ENCODE assay signal across 8 mouse cellular contexts in genomic region chr9:75527368-75528059, GRCm38 (mm10). TPM values are rescaled to one million over a fixed set of nuclear protein-coding genes. Genes with fewer than 3 reads are reported as not detected.
A peak's percentile ranks its signal among the peaks of the same experiment; 100 is the strongest.
DNase-seq lines count a peak whose midpoint lies in the region; ATAC-seq and TF ChIP-seq lines count a peak whose summit lies in the region.

No protein-coding gene starts in this region.

- DNase-seq in gastrocnemius, adult 2 months: peak; percentile 49
- DNase-seq in gastrocnemius, postnatal 10 days: no peak
- peak; percentile 50 for DNase-seq in 416B (ENCODE audit: low read depth)
- DNase-seq in kidney, postnatal 10 days: peak; percentile 39
- peak; percentile 81 for DNase-seq in stomach, postnatal 0 days (ENCODE audit: low spot score)

- peaks cover 5% of the 10 kb centered on the region; the same call in 1 of the 2 replicates for H3K4me1 ChIP-seq in embryonic facial prominence, embryonic 15.5 days
- H3K4me1 ChIP-seq in stomach, postnatal 0 days (replicated peaks; ENCODE audit: control insufficient read depth, insufficient read depth): no peaks in the 10 kb centered on the region
- H3K4me1 ChIP-seq in forebrain, embryonic 15.5 days: peaks cover 7% of the 10 kb centered on the region; the same call in 1 of the 2 replicates
- H3K4me1 ChIP-seq in forebrain, embryonic 12.5 days: 0 out of 2 replicates have a peak, but pooled peaks cover 3% of the 10 kb centered on the region

- no peak overlapping the region for H3K4me2 ChIP-seq in embryonic facial prominence, embryonic 15.5 days (replicated peaks)
- no peak overlapping the region for H3K4me2 ChIP-seq in stomach, postnatal 0 days (replicated peaks; ENCODE audit: low read depth)
- H3K4me2 ChIP-seq in forebrain, embryonic 15.5 days (replicated peaks): no peak overlapping the region
- no peak overlapping the region for H3K4me2 ChIP-seq in forebrain, embryonic 12.5 days

- ATAC-seq in embryonic facial prominence, embryonic 15.5 days (ENCODE audit: insufficient number of reproducible peaks, low FRiP score, low TSS enrichment, low read depth): peak; percentile 69
- peak; percentile 97 for ATAC-seq in stomach, postnatal 0 days (ENCODE audit: low FRiP score, low TSS enrichment)
- ATAC-seq in forebrain, embryonic 15.5 days (replicated peaks): no peak
- ATAC-seq in forebrain, embryonic 12.5 days (ENCODE audit: low FRiP score): no peak

- no peaks in the 10 kb centered on the region for H3K27me3 ChIP-seq in embryonic facial prominence, embryonic 15.5 days
- H3K27me3 ChIP-seq in stomach, postnatal 0 days (ENCODE audit: control insufficient read depth, insufficient read depth, low read length): no peaks in the 10 kb centered on the region
- H3K27me3 ChIP-seq in forebrain, embryonic 15.5 days: no peaks in the 10 kb centered on the region
- H3K27me3 ChIP-seq in forebrain, embryonic 12.5 days: no peaks in the 10 kb centered on the region

- no peak for TF ChIP-seq CTCF in gastrocnemius, adult 2 months (IDR thresholded peaks at IDR 0.05)
- peak; percentile 34; the same call in 1 of the 2 replicates for TF ChIP-seq CTCF in stomach, postnatal 0 days (IDR thresholded peaks at IDR 0.05; ENCODE audit: low read depth)

- H3K9me3 ChIP-seq in embryonic facial prominence, embryonic 15.5 days (replicated peaks): no peaks in the 10 kb centered on the region
- H3K9me3 ChIP-seq in stomach, postnatal 0 days (ENCODE audit: control insufficient read depth, low read length): no peaks in the 10 kb centered on the region
- no peaks in the 10 kb centered on the region for H3K9me3 ChIP-seq in forebrain, embryonic 15.5 days
- no peaks in the 10 kb centered on the region for H3K9me3 ChIP-seq in forebrain, embryonic 12.5 days

- H3K27ac ChIP-seq in gastrocnemius, adult 2 months: peak overlapping the region; percentile 57
- H3K27ac ChIP-seq in embryonic facial prominence, embryonic 15.5 days (replicated peaks): 0 out of 2 replicates have a peak overlapping the region, but pooled peaks have one; percentile 11
- H3K27ac ChIP-seq in stomach, postnatal 0 days (replicated peaks): no peak overlapping the region; the same call in 1 of the 2 replicates
- no peak overlapping the region for H3K27ac ChIP-seq in forebrain, embryonic 15.5 days (replicated peaks)
- no peak overlapping the region for H3K27ac ChIP-seq in forebrain, embryonic 12.5 days

- no peak overlapping the region for H3K4me3 ChIP-seq in gastrocnemius, adult 2 months
- no peak overlapping the region for H3K4me3 ChIP-seq in embryonic facial prominence, embryonic 15.5 days (replicated peaks)
- H3K4me3 ChIP-seq in stomach, postnatal 0 days (ENCODE audit: low read depth, low read length): no peak overlapping the region
- no peak overlapping the region for H3K4me3 ChIP-seq in forebrain, embryonic 15.5 days
- H3K4me3 ChIP-seq in forebrain, embryonic 12.5 days (replicated peaks): no peak overlapping the region

- intact Hi-C loops in gastrocnemius, adult 2 months (cut with DNase I): no loop called here

- H3K9ac ChIP-seq in embryonic facial prominence, embryonic 15.5 days: no peak overlapping the region
- no peak overlapping the region for H3K9ac ChIP-seq in stomach, postnatal 0 days (ENCODE audit: low read length)
- no peak overlapping the region for H3K9ac ChIP-seq in forebrain, embryonic 15.5 days (replicated peaks)
- no peak overlapping the region for H3K9ac ChIP-seq in forebrain, embryonic 12.5 days

- no peak for TF ChIP-seq EP300 in stomach, postnatal 0 days (optimal IDR thresholded peaks at IDR 0.05)

- H3K36me3 ChIP-seq in embryonic facial prominence, embryonic 15.5 days: peaks cover 13% of the 10 kb centered on the region; the same call in 1 of the 2 replicates
- peaks cover 3% of the 10 kb centered on the region; the same call in 1 of the 2 replicates for H3K36me3 ChIP-seq in stomach, postnatal 0 days (ENCODE audit: control insufficient read depth, insufficient read depth, low read length)
- H3K36me3 ChIP-seq in forebrain, embryonic 15.5 days: peaks cover 10% of the 10 kb centered on the region; the same call in 1 of the 2 replicates
- H3K36me3 ChIP-seq in forebrain, embryonic 12.5 days (replicated peaks): peaks cover 12% of the 10 kb centered on the region; the same call in 1 of the 2 replicates

- WGBS in embryonic facial prominence, embryonic 15.5 days: 68% methylated on average over 13 of the region's 13 CpGs
- WGBS in stomach, postnatal 0 days: 55% methylated on average over 13 of the region's 13 CpGs
- WGBS in forebrain, embryonic 15.5 days: 71% methylated on average over 13 of the region's 13 CpGs
- 85% methylated on average over 13 of the region's 13 CpGs for WGBS in forebrain, embryonic 12.5 days

RNA-seq across cellular contexts. Expression of gene Tmod3, which starts 31.9 kb away (rescaled TPM):
- 10 to 100 TPM; 15.0 to 23.0 TPM for total RNA-seq in gastrocnemius, adult 2 months (2021)
- total RNA-seq in gastrocnemius, postnatal 10 days (2021): 10 to 100 TPM; 42.1 to 43.5 TPM
- polyA plus RNA-seq in embryonic facial prominence, embryonic 15.5 days (2015; fragmentation: Nextera tagmentation; extraction: Ambion mirVana): 131 and 144 TPM in 2 replicates
- 109 and 111 TPM in 2 replicates for polyA plus RNA-seq in stomach, postnatal 0 days (2015; fragmentation: Nextera tagmentation; extraction: Ambion mirVana)
- polyA plus RNA-seq in forebrain, embryonic 15.5 days (2015; fragmentation: Nextera tagmentation; extraction: Ambion mirVana): 99.1 and 107 TPM in 2 replicates
- 101 and 103 TPM in 2 replicates for polyA plus RNA-seq in forebrain, embryonic 12.5 days (2016; fragmentation: Nextera tagmentation; extraction: Ambion mirVana)

Comparison
In these comparisons a context has a peak if more than half of its experiments do, and no peak if none do; other contexts are left out.
1. H3K27ac ChIP-seq: peak in gastrocnemius, adult 2 months (single experiment) and embryonic facial prominence, embryonic 15.5 days (single experiment); none in stomach, postnatal 0 days (single experiment), forebrain, embryonic 15.5 days (single experiment) and forebrain, embryonic 12.5 days (single experiment).
2. ATAC-seq: peak in embryonic facial prominence, embryonic 15.5 days (single experiment) and stomach, postnatal 0 days (single experiment); none in forebrain, embryonic 15.5 days (single experiment) and forebrain, embryonic 12.5 days (single experiment).